In genomic region chr5:24443927-24444326, GRCm38 (mm10) we compare ENCODE assay signal across 8 mouse cellular contexts. TPM values are rescaled to one million over a fixed set of nuclear protein-coding genes. Genes with fewer than 3 reads are reported as not detected.
DNase-seq lines count a peak whose midpoint lies in the region; ATAC-seq and TF ChIP-seq lines count a peak whose summit lies in the region.

No protein-coding gene starts in this region.

- H3K4me2 ChIP-seq in kidney, embryonic 16.5 days (replicated peaks; ENCODE audit: low read depth, low read length), result peak overlapping the region; percentile 90
- H3K4me2 ChIP-seq in hindbrain, embryonic 15.5 days, result peak overlapping the region; percentile 92
- H3K4me2 ChIP-seq in midbrain, postnatal 0 days (ENCODE audit: low read depth, low read length, poor library complexity, severe bottlenecking), result peak overlapping the region; percentile 96

- DNase-seq in kidney, postnatal 25 days, result no peak
- DNase-seq in midbrain, postnatal 0 days (ENCODE audit: low spot score), result no peak
- no peak for DNase-seq in adipocyte (ENCODE audit: low spot score)
- DNase-seq in embryo, embryonic 10 days (ENCODE audit: low spot score), result no peak
- DNase-seq in lung, adult 18-20 months, result no peak

- no peak for TF ChIP-seq POLR2A in cortical plate, adult 2 months (IDR thresholded peaks at IDR 0.05; ENCODE audit: extremely low read depth, insufficient read depth, low read length)

- WGBS in kidney, embryonic 16.5 days, result 85% methylated on average over 12 of the region's 12 CpGs
- 85% methylated on average over 12 of the region's 12 CpGs for WGBS in hindbrain, embryonic 15.5 days
- WGBS in midbrain, postnatal 0 days, result 83% methylated on average over 12 of the region's 12 CpGs

- H3K9ac ChIP-seq in kidney, embryonic 16.5 days (replicated peaks; ENCODE audit: low read length), result peak overlapping the region; percentile 95
- peak overlapping the region; percentile 97; the same call in 1 of the 2 replicates for H3K9ac ChIP-seq in hindbrain, embryonic 15.5 days
- peak overlapping the region; percentile 91 for H3K9ac ChIP-seq in midbrain, postnatal 0 days (replicated peaks; ENCODE audit: low read length, poor library complexity, severe bottlenecking)

- no peak overlapping the region for H3K27ac ChIP-seq in kidney, embryonic 16.5 days (ENCODE audit: low read length)
- no peak overlapping the region for H3K27ac ChIP-seq in cortical plate, adult 2 months (ENCODE audit: insufficient read depth, low read length)
- H3K27ac ChIP-seq in hindbrain, embryonic 15.5 days (replicated peaks), result peak overlapping the region; percentile 96; the same call in 1 of the 2 replicates
- H3K27ac ChIP-seq in midbrain, postnatal 0 days (ENCODE audit: low read depth, low read length), result peak overlapping the region; percentile 95

- H3K4me1 ChIP-seq in kidney, embryonic 16.5 days (ENCODE audit: insufficient read depth, low read length), result peaks cover 25% of the 10 kb centered on the region
- peaks cover 3% of the 10 kb centered on the region; the same call in 1 of the 2 replicates for H3K4me1 ChIP-seq in cortical plate, adult 2 months (ENCODE audit: control insufficient read depth, insufficient read depth, low read length)
- peaks cover 39% of the 10 kb centered on the region for H3K4me1 ChIP-seq in hindbrain, embryonic 15.5 days (replicated peaks)
- H3K4me1 ChIP-seq in midbrain, postnatal 0 days (ENCODE audit: insufficient read depth, low read length), result peaks cover 16% of the 10 kb centered on the region

- ATAC-seq in kidney, embryonic 16.5 days (ENCODE audit: low FRiP score, low TSS enrichment), result no peak
- no peak for ATAC-seq in hindbrain, embryonic 15.5 days (ENCODE audit: low FRiP score, low read depth)
- ATAC-seq in midbrain, postnatal 0 days (ENCODE audit: low FRiP score), result no peak

- H3K4me3 ChIP-seq in kidney, embryonic 16.5 days (ENCODE audit: low read length), result peak overlapping the region; percentile 98
- peak overlapping the region; percentile 81; the same call in 1 of the 2 replicates for H3K4me3 ChIP-seq in cortical plate, adult 2 months (ENCODE audit: insufficient read depth, low read length)
- peak overlapping the region; percentile 93 for H3K4me3 ChIP-seq in hindbrain, embryonic 15.5 days
- H3K4me3 ChIP-seq in midbrain, postnatal 0 days (ENCODE audit: low read depth, low read length), result peak overlapping the region; percentile 68; the same call in 1 of the 2 replicates

- peaks cover 41% of the 10 kb centered on the region for H3K36me3 ChIP-seq in kidney, embryonic 16.5 days (ENCODE audit: insufficient read depth, low read length)
- peaks cover 21% of the 10 kb centered on the region for H3K36me3 ChIP-seq in hindbrain, embryonic 15.5 days
- peaks cover 32% of the 10 kb centered on the region for H3K36me3 ChIP-seq in midbrain, postnatal 0 days (ENCODE audit: insufficient read depth, low read length)

- H3K9me3 ChIP-seq in kidney, embryonic 16.5 days (ENCODE audit: low read length), result no peaks in the 10 kb centered on the region
- no peaks in the 10 kb centered on the region for H3K9me3 ChIP-seq in hindbrain, embryonic 15.5 days
- H3K9me3 ChIP-seq in midbrain, postnatal 0 days (ENCODE audit: low read length), result no peaks in the 10 kb centered on the region

- H3K27me3 ChIP-seq in kidney, embryonic 16.5 days (ENCODE audit: insufficient read depth, low read length), result no peaks in the 10 kb centered on the region
- H3K27me3 ChIP-seq in hindbrain, embryonic 15.5 days, result no peaks in the 10 kb centered on the region
- H3K27me3 ChIP-seq in midbrain, postnatal 0 days (ENCODE audit: insufficient read depth, low read length), result no peaks in the 10 kb centered on the region

- TF ChIP-seq CTCF in cortical plate, adult 2 months (IDR thresholded peaks at IDR 0.05; ENCODE audit: extremely low read depth, insufficient read depth, low read length), result no peak
- TF ChIP-seq CTCF in midbrain, postnatal 0 days (IDR thresholded peaks at IDR 0.05), result no peak

RNA-seq across cellular contexts. Expression of gene Fastk, which starts 1.2 kb away (rescaled TPM):
- polyA plus RNA-seq in kidney, embryonic 16.5 days (2015; fragmentation: Nextera tagmentation; extraction: Ambion mirVana), result 143 and 147 TPM in 2 replicates
- 237 and 255 TPM in 2 replicates for polyA plus RNA-seq in cortical plate, adult 2 months (2012; rRNA removed)
- 96.8 and 113 TPM in 2 replicates for polyA plus RNA-seq in hindbrain, embryonic 15.5 days (2015; fragmentation: Nextera tagmentation; extraction: Ambion mirVana)
- total RNA-seq in midbrain, postnatal 0 days (2014; rRNA removed), result 139 and 174 TPM in 2 replicates
- 97.9 and 109 TPM in 2 replicates for polyA plus RNA-seq in midbrain, postnatal 0 days (2015; fragmentation: Nextera tagmentation; extraction: Ambion mirVana)

RNA-seq across cellular contexts. Expression of gene Tmub1, which starts 3.7 kb away (rescaled TPM):
- 29.4 and 32.8 TPM in 2 replicates for polyA plus RNA-seq in kidney, embryonic 16.5 days (2015; fragmentation: Nextera tagmentation; extraction: Ambion mirVana)
- 48.7 and 49.0 TPM in 2 replicates for polyA plus RNA-seq in cortical plate, adult 2 months (2012; rRNA removed)
- 55.1 and 64.2 TPM in 2 replicates for polyA plus RNA-seq in hindbrain, embryonic 15.5 days (2015; fragmentation: Nextera tagmentation; extraction: Ambion mirVana)
- 52.1 and 91.5 TPM in 2 replicates for total RNA-seq in midbrain, postnatal 0 days (2014; rRNA removed)
- polyA plus RNA-seq in midbrain, postnatal 0 days (2015; fragmentation: Nextera tagmentation; extraction: Ambion mirVana), result 65.3 and 65.5 TPM in 2 replicates

RNA-seq across cellular contexts. Expression of gene Agap3, which starts 8.1 kb away (rescaled TPM):
- 15.0 and 21.0 TPM in 2 replicates for polyA plus RNA-seq in kidney, embryonic 16.5 days (2015; fragmentation: Nextera tagmentation; extraction: Ambion mirVana)
- 438 and 458 TPM in 2 replicates for polyA plus RNA-seq in cortical plate, adult 2 months (2012; rRNA removed)
- polyA plus RNA-seq in hindbrain, embryonic 15.5 days (2015; fragmentation: Nextera tagmentation; extraction: Ambion mirVana), result 112 and 124 TPM in 2 replicates
- 239 and 282 TPM in 2 replicates for total RNA-seq in midbrain, postnatal 0 days (2014; rRNA removed)
- 116 and 120 TPM in 2 replicates for polyA plus RNA-seq in midbrain, postnatal 0 days (2015; fragmentation: Nextera tagmentation; extraction: Ambion mirVana)

RNA-seq across cellular contexts. Expression of gene Slc4a2, which starts 20.3 kb away (rescaled TPM):
- polyA plus RNA-seq in kidney, embryonic 16.5 days (2015; fragmentation: Nextera tagmentation; extraction: Ambion mirVana), result 52.5 and 53.8 TPM in 2 replicates
- polyA plus RNA-seq in cortical plate, adult 2 months (2012; rRNA removed), result 36.5 and 39.9 TPM in 2 replicates
- 25.1 and 26.8 TPM in 2 replicates for polyA plus RNA-seq in hindbrain, embryonic 15.5 days (2015; fragmentation: Nextera tagmentation; extraction: Ambion mirVana)
- 35.7 and 42.1 TPM in 2 replicates for total RNA-seq in midbrain, postnatal 0 days (2014; rRNA removed)
- 11.5 and 11.8 TPM in 2 replicates for polyA plus RNA-seq in midbrain, postnatal 0 days (2015; fragmentation: Nextera tagmentation; extraction: Ambion mirVana)

RNA-seq across cellular contexts. Expression of gene Cdk5, which starts 20.6 kb away (rescaled TPM):
- 51.1 and 51.5 TPM in 2 replicates for polyA plus RNA-seq in kidney, embryonic 16.5 days (2015; fragmentation: Nextera tagmentation; extraction: Ambion mirVana)
- 232 TPM in 2 replicates for polyA plus RNA-seq in cortical plate, adult 2 months (2012; rRNA removed)
- polyA plus RNA-seq in hindbrain, embryonic 15.5 days (2015; fragmentation: Nextera tagmentation; extraction: Ambion mirVana), result 115 and 123 TPM in 2 replicates
- 96.5 and 104 TPM in 2 replicates for total RNA-seq in midbrain, postnatal 0 days (2014; rRNA removed)
- 168 and 182 TPM in 2 replicates for polyA plus RNA-seq in midbrain, postnatal 0 days (2015; fragmentation: Nextera tagmentation; extraction: Ambion mirVana)

Comparison
In these comparisons a context has a peak if more than half of its experiments do, and no peak if none do; other contexts are left out.
1. H3K27ac ChIP-seq: peak in hindbrain, embryonic 15.5 days (single experiment) and midbrain, postnatal 0 days (single experiment); none in kidney, embryonic 16.5 days (single experiment) and cortical plate, adult 2 months (single experiment).
2. Peak in every context shown above with its lines, with median percentiles within 50 percentile points of each other: H3K4me2 ChIP-seq, H3K4me3 ChIP-seq and H3K9ac ChIP-seq.